Mouse (Mus musculus): ENCODE measurements around the gene Chst12. TPM values are rescaled to one million over a fixed set of nuclear protein-coding genes. Genes with fewer than 3 reads are reported as not detected.

Chst12 gene
- polyA plus RNA-seq, 1 experiment from 2014 or later: 33.2 TPM

GRCm38 (mm10) chr5:140549306-140550047 lies 44.1 kb downstream of the Chst12 start:
- ATAC-seq: peak; percentile 82
- TF ChIP-seq CTCF (IDR thresholded peaks at IDR 0.05): no peak
- in situ Hi-C loops (cut with MboI; ENCODE audit: low pct_unique_long_range_greater_than_20kb): no loop called here
- H3K27me3 ChIP-seq: no peaks in the 10 kb centered on the region
- POLR2A ChIA-PET: interaction anchor here (0.6 to 1.2 kb wide), 4 partner anchors 53 to 751 kb away, joined by 3 to 5 read pairs (median 4); partner anchors contain the start of gene Lfng
- CTCF ChIA-PET: interaction anchor here (1.6 to 1.7 kb wide), 2 partner anchors 9 kb away, joined by 3 to 7 read pairs; no protein-coding TSS in a partner anchor
- peak; percentile 38 for DNase-seq (ENCODE audit: low read depth, low spot score)

GRCm38 (mm10) chr5:140553719-140554118 lies 48.4 kb downstream of the Chst12 start:
- no peak for ATAC-seq
- CTCF ChIA-PET: interaction anchor here (1.7 kb wide), 1 partner anchor 13 kb away, joined by 6 read pairs; no protein-coding TSS in a partner anchor
- in situ Hi-C loops (cut with MboI; ENCODE audit: low pct_unique_long_range_greater_than_20kb): no loop called here

GRCm38 (mm10) chr5:140556859-140557258 lies 51.5 kb downstream of the Chst12 start:
- no peak for DNase-seq (ENCODE audit: low read depth, low spot score)
- H3K27me3 ChIP-seq: no peaks in the 10 kb centered on the region
- in situ Hi-C loops (cut with MboI; ENCODE audit: low pct_unique_long_range_greater_than_20kb): no loop called here
- no peak for TF ChIP-seq CTCF (IDR thresholded peaks at IDR 0.05)
- ChIA-PET CTCF (no interaction called here), POLR2A (no interaction called here)
- no peak for ATAC-seq

More at GRCm38 (mm10) chr5:140553719-140554118, 48.4 kb downstream of the Chst12 start:
- H3K27me3 ChIP-seq: no peaks in the 10 kb centered on the region
- TF ChIP-seq CTCF (IDR thresholded peaks at IDR 0.05): no peak
- DNase-seq (ENCODE audit: low read depth, low spot score): no peak
- POLR2A ChIA-PET: interaction anchor here (1.2 kb wide), 1 partner anchor 10 kb away, joined by 3 read pairs; no protein-coding TSS in a partner anchor

GRCm38 (mm10) chr5:140562601-140563000 lies 57.3 kb downstream of the Chst12 start:
- in situ Hi-C loops (cut with MboI; ENCODE audit: low pct_unique_long_range_greater_than_20kb): no loop called here
- POLR2A ChIA-PET: no interaction called here

GRCm38 (mm10) chr5:140564896-140565295 lies 59.5 kb downstream of the Chst12 start, which contains the start of gene Grifin:
Grifin (minus strand) TSS chr5:140565071.
- CTCF ChIA-PET: interaction anchor here (0.8 to 1.4 kb wide), 2 partner anchors 25 to 112 kb away, joined by 4 read pairs; no protein-coding TSS in a partner anchor
- in situ Hi-C loops (cut with MboI; ENCODE audit: low pct_unique_long_range_greater_than_20kb): loop anchor here (5.0 kb wide), 1 partner anchor 42 kb away; the partner anchor contains the start of gene Lfng
- no peak for TF ChIP-seq CTCF (IDR thresholded peaks at IDR 0.05)
- POLR2A ChIA-PET: no interaction called here
- no peak for DNase-seq (ENCODE audit: low read depth, low spot score)
- H3K27me3 ChIP-seq: no peaks in the 10 kb centered on the region
- ATAC-seq: no peak

More at GRCm38 (mm10) chr5:140562601-140563000, 57.3 kb downstream of the Chst12 start:
- no peak for TF ChIP-seq CTCF (IDR thresholded peaks at IDR 0.05)
- ATAC-seq: no peak
- no peaks in the 10 kb centered on the region for H3K27me3 ChIP-seq
- CTCF ChIA-PET: interaction anchor here (0.8 to 0.9 kb wide), 2 partner anchors 12 to 56 kb away, joined by 3 to 4 read pairs; no protein-coding TSS in a partner anchor
- no peak for DNase-seq (ENCODE audit: low read depth, low spot score)

- in situ Hi-C loops (cut with MboI; ENCODE audit: low pct_unique_long_range_greater_than_20kb): loop anchor here (5.0 kb wide), 1 partner anchor 42 kb away; the partner anchor contains the start of gene Lfng
- ATAC-seq (peak; percentile 66), DNase-seq (ENCODE audit: low read depth, low spot score) (peak; percentile 63)
- no peak for TF ChIP-seq CTCF (IDR thresholded peaks at IDR 0.05)
- ChIA-PET CTCF (interaction anchor here (0.8 to 1.4 kb wide), 4 partner anchors 25 to 112 kb away, joined by 3 to 5 read pairs (median 4); no protein-coding TSS in a partner anchor), POLR2A (interaction anchor here (0.8 kb wide), 1 partner anchor 42 kb away, joined by 4 read pairs; the partner anchor contains the start of gene Lfng)
- no peaks in the 10 kb centered on the region for H3K27me3 ChIP-seq
These were observed 60.1 kb downstream of the Chst12 start for GRCm38 (mm10) chr5:140565451-140565850.

- POLR2A ChIA-PET: interaction anchor here (0.8 to 1.8 kb wide), 2 partner anchors 41 to 51 kb away, joined by 4 to 6 read pairs; partner anchors contain the start of gene Lfng
- H3K27me3 ChIP-seq: no peaks in the 10 kb centered on the region
- no peak for DNase-seq (ENCODE audit: low read depth, low spot score)
- CTCF ChIA-PET: interaction anchor here (0.8 to 1.4 kb wide), 4 partner anchors 26 to 111 kb away, joined by 3 to 5 read pairs (median 4); no protein-coding TSS in a partner anchor
- no peak for TF ChIP-seq CTCF (IDR thresholded peaks at IDR 0.05)
- ATAC-seq: peak; percentile 74
- in situ Hi-C loops (cut with MboI; ENCODE audit: low pct_unique_long_range_greater_than_20kb): loop anchor here (5.0 kb wide), 1 partner anchor 41 kb away; the partner anchor contains the start of gene Lfng
These were observed 60.5 kb downstream of the Chst12 start for GRCm38 (mm10) chr5:140565856-140566255.

- in situ Hi-C loops (cut with MboI; ENCODE audit: low pct_unique_long_range_greater_than_20kb): loop anchor here (5.0 kb wide), 1 partner anchor 41 kb away; the partner anchor contains the start of gene Lfng
- ChIA-PET CTCF (interaction anchor here (1.0 kb wide), 2 partner anchors 33 to 53 kb away, joined by 3 to 5 read pairs; no protein-coding TSS in a partner anchor), POLR2A (interaction anchor here (0.8 to 1.8 kb wide), 5 partner anchors 38 to 53 kb away, joined by 3 to 6 read pairs (median 4); partner anchors contain the start of gene Lfng)
- H3K27me3 ChIP-seq: no peaks in the 10 kb centered on the region
- TF ChIP-seq CTCF (IDR thresholded peaks at IDR 0.05): no peak
- DNase-seq (ENCODE audit: low read depth, low spot score) (no peak), ATAC-seq (no peak)
These were observed 60.9 kb downstream of the Chst12 start for GRCm38 (mm10) chr5:140566271-140566670.

- H3K27me3 ChIP-seq: no peaks in the 10 kb centered on the region
- no peak for TF ChIP-seq CTCF (IDR thresholded peaks at IDR 0.05)
- in situ Hi-C loops (cut with MboI; ENCODE audit: low pct_unique_long_range_greater_than_20kb): loop anchor here (5.0 kb wide), 1 partner anchor 40 kb away; the partner anchor contains the start of gene Lfng
- ChIA-PET POLR2A (interaction anchor here (0.6 to 1.8 kb wide), 5 partner anchors 37 to 54 kb away, joined by 3 to 6 read pairs (median 3); partner anchors contain the start of gene Lfng), CTCF (interaction anchor here (0.8 to 1.9 kb wide), 7 partner anchors 12 to 113 kb away, joined by 3 to 8 read pairs (median 5); no protein-coding TSS in a partner anchor)
- no peak for DNase-seq (ENCODE audit: low read depth, low spot score)
- ATAC-seq: no peak
These were observed 62.0 kb downstream of the Chst12 start for GRCm38 (mm10) chr5:140567321-140567720.

GRCm38 (mm10) chr5:140567751-140568150 lies 62.4 kb downstream of the Chst12 start:
- ATAC-seq (no peak), DNase-seq (ENCODE audit: low read depth, low spot score) (no peak)
- TF ChIP-seq CTCF (IDR thresholded peaks at IDR 0.05): no peak
- ChIA-PET CTCF (interaction anchor here (0.8 to 1.9 kb wide), 9 partner anchors 11 to 113 kb away, joined by 3 to 8 read pairs (median 5); no protein-coding TSS in a partner anchor), POLR2A (interaction anchor here (1.1 to 1.5 kb wide), 2 partner anchors 11 to 40 kb away, joined by 3 to 6 read pairs; partner anchors contain the start of gene Lfng)
- H3K27me3 ChIP-seq: no peaks in the 10 kb centered on the region
- in situ Hi-C loops (cut with MboI; ENCODE audit: low pct_unique_long_range_greater_than_20kb): loop anchor here (5.0 kb wide), 1 partner anchor 40 kb away; the partner anchor contains the start of gene Lfng
